Mouse (Mus musculus) heart, embryonic 13.5 days (tissue): ENCODE results near the gene BC004004. TPM values are rescaled to one million over a fixed set of nuclear protein-coding genes. Genes with fewer than 3 reads are reported as not detected.

Experiments used
- ATAC-seq: fragments of 200-750 bp; cut with Nextera tagmentation; 2 replicates; pipeline ENCODE4 v1.8.0; 2017; ENCODE audit warnings: moderate TSS enrichment; ENCODE audit not compliant: insufficient number of reproducible peaks, low FRiP score, low TSS enrichment; ENCODE audit errors: extremely low read depth
- H3K27ac ChIP-seq: fragments of 300-500 bp; sonication (generic); replicated peaks from 2 replicates; pipeline ENCODE4 v1.5.1; 2015; ENCODE audit warnings: moderate library complexity, mild to moderate bottlenecking, inconsistent platforms
- H3K27me3 ChIP-seq: fragments of 300-500 bp; sonication (generic); replicated peaks from 2 replicates; pipeline ENCODE4 v1.6.1; 2015; ENCODE audit warnings: mild to moderate bottlenecking, inconsistent platforms
- H3K36me3 ChIP-seq: fragments of 300-500 bp; sonication (generic); 2 replicates; pipeline ENCODE4 v1.6.1; 2015; ENCODE audit warnings: mild to moderate bottlenecking, inconsistent platforms
- H3K4me1 ChIP-seq: fragments of 300-500 bp; sonication (generic); 2 replicates; pipeline ENCODE4 v1.6.1; 2015; ENCODE audit warnings: inconsistent platforms
- H3K4me2 ChIP-seq: fragments of 300-500 bp; sonication (generic); 2 replicates; pipeline ENCODE4 v1.6.1; 2015; ENCODE audit warnings: inconsistent platforms, mild to moderate bottlenecking, moderate library complexity
- H3K4me3 ChIP-seq: fragments of 300-500 bp; sonication (generic); 2 replicates; pipeline ENCODE4 v1.5.1; 2015; ENCODE audit warnings: moderate library complexity, mild to moderate bottlenecking, inconsistent platforms
- H3K9ac ChIP-seq: fragments of 300-500 bp; sonication (generic); 2 replicates; pipeline ENCODE4 v1.6.1; 2015; ENCODE audit warnings: inconsistent platforms, mild to moderate bottlenecking, moderate library complexity
- H3K9me3 ChIP-seq: fragments of 300-500 bp; sonication (generic); 2 replicates; pipeline ENCODE4 v1.6.1; 2016; ENCODE audit warnings: inconsistent platforms
- WGBS: fragments of 180-500 bp; shearing (Covaris S2); methylation state at CpG from one replicate; pipeline ENCODE4 v1.1.7; 2015; ENCODE audit warnings: mixed read lengths; 5-methylcytosine and 5-hydroxymethylcytosine counted together
- polyA plus RNA-seq: library from polyadenylated mRNA; unstranded; fragments of >200 nt; fragmentation: Nextera tagmentation; extraction: Ambion mirVana; gene quantifications from 2 replicates; pipeline ENCODE4 v1.2.1, GENCODE M21; 2015

Gene BC004004
- 85.0 and 91.9 TPM in 2 replicates for polyA plus RNA-seq

GRCm38 (mm10) chr17:29268682-29269348 is at the start of gene BC004004:
Gene BC004004, plus strand, starts transcription at chr17:29268788.
- ATAC-seq, result peak; percentile 82
- WGBS, result under 1% methylated on average over 52 of the region's 63 CpGs
- H3K4me3 ChIP-seq, result peak within 1 kb of the TSS; percentile 86
- peak within 1 kb of the TSS; percentile 81 for H3K4me2 ChIP-seq
- no peaks in the 10 kb centered on the region for H3K36me3 ChIP-seq
- no peaks in the 10 kb centered on the region for H3K9me3 ChIP-seq
- peaks cover 33% of the 10 kb centered on the region for H3K4me1 ChIP-seq
- H3K27me3 ChIP-seq, result no peaks in the 10 kb centered on the region
- H3K9ac ChIP-seq, result peak within 1 kb of the TSS; percentile 94
- H3K27ac ChIP-seq, result peak within 1 kb of the TSS; percentile 93

DNA sequence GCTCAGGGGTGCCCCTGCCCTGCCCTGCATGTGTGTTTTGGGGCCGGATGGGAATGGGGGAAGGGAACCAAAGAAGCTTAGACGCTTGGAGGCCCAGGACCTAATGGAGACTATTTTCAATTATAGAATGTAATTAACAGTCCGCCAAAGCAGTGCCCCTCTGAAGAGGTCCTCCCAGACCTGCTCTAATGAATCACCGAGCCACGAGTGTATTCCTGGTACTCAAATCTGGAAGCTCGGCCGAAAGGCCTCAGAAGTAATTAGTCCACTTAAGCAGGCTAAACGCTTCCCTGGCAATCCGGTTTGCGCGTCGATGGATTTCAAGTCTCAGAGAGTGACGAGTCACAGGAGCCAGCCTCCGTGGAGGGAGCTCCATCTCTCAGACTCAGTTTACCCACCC is 48.0 kb upstream of the BC004004 start:
- H3K27me3 ChIP-seq, result peaks cover 6% of the 10 kb centered on the region; the same call in 1 of the 2 replicates
- no peak overlapping the region for H3K4me2 ChIP-seq
- no peak overlapping the region for H3K9ac ChIP-seq
- no peaks in the 10 kb centered on the region for H3K9me3 ChIP-seq
- no peak overlapping the region for H3K4me3 ChIP-seq
- no peaks in the 10 kb centered on the region for H3K36me3 ChIP-seq
- H3K4me1 ChIP-seq, result no peaks in the 10 kb centered on the region; the same call in 1 of the 2 replicates
- WGBS, result 62% methylated on average over 14 of the region's 14 CpGs
- no peak overlapping the region for H3K27ac ChIP-seq
- no peak for ATAC-seq

- Histone ChIP-seq H3K9ac (no peak overlapping the region), H3K4me3 (no peak overlapping the region), H3K4me1 (peaks cover 6% of the 10 kb centered on the region), H3K4me2 (no peak overlapping the region), H3K36me3 (no peaks in the 10 kb centered on the region), H3K27ac (no peak overlapping the region), H3K9me3 (no peaks in the 10 kb centered on the region), H3K27me3 (peaks cover 34% of the 10 kb centered on the region)
- WGBS, result 75% methylated on average over 10 of the region's 10 CpGs
- ATAC-seq, result no peak
Observed at GRCm38 (mm10) chr17:29231109-29231508, 37.5 kb upstream of the BC004004 start.

- Histone ChIP-seq H3K9ac (no peak overlapping the region), H3K4me2 (peak overlapping the region; percentile 99), H3K4me3 (no peak overlapping the region), H3K36me3 (no peaks in the 10 kb centered on the region), H3K4me1 (peaks cover 29% of the 10 kb centered on the region), H3K9me3 (no peaks in the 10 kb centered on the region), H3K27ac (peak overlapping the region; percentile 41; the same call in 1 of the 2 replicates), H3K27me3 (peaks cover 80% of the 10 kb centered on the region)
- 29% methylated on average over 7 of the region's 7 CpGs for WGBS
- ATAC-seq, result no peak
Observed at GRCm38 (mm10) chr17:29236111-29236510, 32.5 kb upstream of the BC004004 start.

DNA sequence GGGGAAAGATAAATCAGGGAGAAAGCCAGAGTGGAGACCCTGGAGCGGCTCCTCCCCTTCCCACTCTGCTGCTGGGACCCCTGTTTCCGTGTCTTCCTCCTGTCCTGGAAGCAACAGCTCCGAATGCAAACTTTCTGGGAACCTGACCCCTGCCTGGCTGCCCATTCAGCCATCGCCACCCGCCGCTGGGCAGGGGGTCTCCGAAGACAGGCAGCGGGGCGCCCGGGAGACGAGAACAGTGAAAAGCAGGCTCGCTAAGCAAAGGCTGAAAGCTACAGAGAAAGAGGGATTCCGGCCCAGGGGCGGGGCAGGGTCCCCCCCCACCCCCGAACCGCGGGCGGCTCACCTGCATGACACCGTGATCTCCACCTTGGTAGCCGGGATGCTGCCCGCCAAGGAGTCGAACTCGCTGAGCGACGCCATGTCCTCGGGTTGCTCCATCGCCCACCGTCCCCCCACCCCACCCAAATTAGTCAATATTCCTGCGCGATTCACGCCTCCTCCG is 31.3 kb upstream of the BC004004 start:
- peak overlapping the region; percentile 69 for H3K4me3 ChIP-seq
- peaks cover 37% of the 10 kb centered on the region for H3K4me1 ChIP-seq
- no peaks in the 10 kb centered on the region for H3K9me3 ChIP-seq
- no peak for ATAC-seq
- H3K4me2 ChIP-seq, result peak overlapping the region; percentile 99
- no peaks in the 10 kb centered on the region for H3K36me3 ChIP-seq
- peaks cover 77% of the 10 kb centered on the region for H3K27me3 ChIP-seq
- 2% methylated on average over 32 of the region's 32 CpGs for WGBS
- peak overlapping the region; percentile 41 for H3K27ac ChIP-seq
- peak overlapping the region; percentile 83 for H3K9ac ChIP-seq

GRCm38 (mm10) chr17:29237772-29238420 is 30.7 kb upstream of the BC004004 start, which contains the start of gene Cpne5:
Gene Cpne5, minus strand, starts transcription at chr17:29238167.
- H3K27me3 ChIP-seq, result peaks cover 79% of the 10 kb centered on the region

DNA sequence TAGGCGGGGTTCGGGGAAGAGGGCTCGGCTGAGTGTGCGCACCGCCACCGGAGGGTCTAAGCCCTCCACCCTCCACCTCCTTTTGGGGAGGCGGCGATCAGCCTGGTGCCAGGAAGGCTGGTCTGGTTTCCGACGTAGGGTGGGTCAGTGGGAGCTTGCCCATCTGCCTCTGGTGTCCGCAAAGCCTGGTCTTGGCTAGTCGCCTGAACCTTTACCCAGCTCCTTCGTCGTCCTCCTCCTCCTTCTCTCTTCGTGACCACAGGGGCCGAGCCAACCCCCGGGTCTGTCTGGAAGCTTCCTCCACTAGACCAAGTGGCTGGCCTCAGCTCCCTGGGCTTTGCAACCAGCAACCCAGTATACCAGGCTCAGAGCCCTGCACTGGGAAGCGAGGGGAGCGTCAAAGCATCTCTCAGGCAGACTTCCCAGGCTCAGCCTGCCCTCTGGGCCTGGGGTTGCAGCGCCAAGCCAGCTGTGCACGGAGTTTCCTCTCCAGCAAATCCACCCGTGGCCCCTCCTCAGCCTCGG is 30.1 kb upstream of the BC004004 start:
- Histone ChIP-seq H3K4me2 (peak overlapping the region; percentile 99), H3K36me3 (no peaks in the 10 kb centered on the region)
- 6% methylated on average over 23 of the region's 23 CpGs for WGBS

More at GRCm38 (mm10) chr17:29237772-29238420, 30.7 kb upstream of the BC004004 start, which contains the start of gene Cpne5:
- ATAC-seq, result peak; percentile 15; the same call in 1 of the 2 replicates
- Histone ChIP-seq H3K9ac (peak within 1 kb of the TSS; percentile 83), H3K4me1 (peaks cover 37% of the 10 kb centered on the region), H3K36me3 (no peaks in the 10 kb centered on the region), H3K27ac (peak within 1 kb of the TSS; percentile 41), H3K4me2 (peak within 1 kb of the TSS; percentile 99), H3K9me3 (no peaks in the 10 kb centered on the region), H3K4me3 (peak within 1 kb of the TSS; percentile 69)
- WGBS, result under 1% methylated on average over 39 of the region's 73 CpGs

DNA sequence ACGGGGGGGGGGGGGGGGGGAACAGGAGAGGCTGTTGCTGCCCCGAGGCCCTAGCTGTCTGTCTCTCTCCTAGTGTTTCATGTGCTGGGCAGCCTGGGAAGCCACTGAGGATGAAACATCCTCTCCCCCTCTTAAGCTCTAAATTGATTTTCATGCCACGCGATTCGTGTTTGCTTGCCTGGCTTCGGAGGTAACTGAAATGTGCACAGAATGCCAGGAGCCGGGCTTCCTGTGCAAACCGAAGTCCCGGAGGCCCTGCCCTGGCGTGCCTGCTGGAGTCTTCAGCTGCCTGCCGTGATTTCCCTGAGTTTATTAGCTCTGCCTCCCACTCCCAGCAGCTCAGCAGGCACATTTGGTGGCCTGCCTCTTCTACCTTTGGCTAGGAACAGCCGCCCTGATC is 23.7 kb upstream of the BC004004 start:
- no peak overlapping the region for H3K27ac ChIP-seq
- H3K9me3 ChIP-seq, result no peaks in the 10 kb centered on the region
- WGBS, result 45% methylated on average over 12 of the region's 12 CpGs
- no peak overlapping the region for H3K9ac ChIP-seq
- H3K36me3 ChIP-seq, result peaks cover 8% of the 10 kb centered on the region
- H3K4me3 ChIP-seq, result no peak overlapping the region
- no peak overlapping the region for H3K4me2 ChIP-seq
- no peak for ATAC-seq
- H3K27me3 ChIP-seq, result peaks cover 23% of the 10 kb centered on the region
- peaks cover 61% of the 10 kb centered on the region for H3K4me1 ChIP-seq

More for the DNA sequence above, 30.1 kb upstream of the BC004004 start:
- ATAC-seq, result no peak
- peak overlapping the region; percentile 69 for H3K4me3 ChIP-seq
- peaks cover 37% of the 10 kb centered on the region for H3K4me1 ChIP-seq
- no peaks in the 10 kb centered on the region for H3K9me3 ChIP-seq
- H3K27ac ChIP-seq, result 0 out of 2 replicates have a peak overlapping the region, but pooled peaks have one; percentile 8
- H3K27me3 ChIP-seq, result peaks cover 84% of the 10 kb centered on the region
- H3K9ac ChIP-seq, result peak overlapping the region; percentile 83

DNA sequence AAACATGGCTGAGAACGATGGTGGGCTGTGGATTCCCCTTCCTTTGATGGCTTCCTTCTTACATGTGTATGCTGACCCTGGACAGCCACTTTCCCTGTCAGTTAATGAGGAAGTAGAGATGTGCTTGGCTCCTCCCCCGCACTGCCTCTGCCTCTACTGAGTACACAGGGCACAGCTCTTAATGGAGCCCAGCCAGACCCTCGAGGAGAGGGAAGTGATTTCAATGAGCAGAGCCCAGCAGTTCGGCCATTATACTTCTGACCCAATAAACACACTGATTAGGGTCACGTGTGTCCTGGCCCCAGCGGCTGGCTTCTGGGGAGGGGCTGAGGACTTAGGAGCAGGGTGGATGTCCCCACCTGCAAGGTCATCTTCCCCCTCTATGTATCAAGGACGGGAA is 22.9 kb upstream of the BC004004 start:
- Histone ChIP-seq H3K36me3 (peaks cover 15% of the 10 kb centered on the region), H3K27me3 (peaks cover 15% of the 10 kb centered on the region), H3K4me1 (peaks cover 69% of the 10 kb centered on the region), H3K4me3 (no peak overlapping the region), H3K9ac (no peak overlapping the region), H3K27ac (no peak overlapping the region), H3K9me3 (no peaks in the 10 kb centered on the region), H3K4me2 (no peak overlapping the region)
- ATAC-seq, result no peak
- WGBS, result 52% methylated on average over 7 of the region's 7 CpGs

GRCm38 (mm10) chr17:29246602-29247001 is 22.0 kb upstream of the BC004004 start:
- Histone ChIP-seq H3K4me1 (peaks cover 74% of the 10 kb centered on the region), H3K36me3 (peaks cover 23% of the 10 kb centered on the region), H3K9me3 (no peaks in the 10 kb centered on the region), H3K27ac (no peak overlapping the region), H3K9ac (0 out of 2 replicates have a peak overlapping the region, but pooled peaks have one; percentile 45), H3K4me2 (no peak overlapping the region), H3K4me3 (no peak overlapping the region), H3K27me3 (peaks cover 15% of the 10 kb centered on the region)
- ATAC-seq, result no peak
- 20% methylated on average over 5 of the region's 5 CpGs for WGBS

DNA sequence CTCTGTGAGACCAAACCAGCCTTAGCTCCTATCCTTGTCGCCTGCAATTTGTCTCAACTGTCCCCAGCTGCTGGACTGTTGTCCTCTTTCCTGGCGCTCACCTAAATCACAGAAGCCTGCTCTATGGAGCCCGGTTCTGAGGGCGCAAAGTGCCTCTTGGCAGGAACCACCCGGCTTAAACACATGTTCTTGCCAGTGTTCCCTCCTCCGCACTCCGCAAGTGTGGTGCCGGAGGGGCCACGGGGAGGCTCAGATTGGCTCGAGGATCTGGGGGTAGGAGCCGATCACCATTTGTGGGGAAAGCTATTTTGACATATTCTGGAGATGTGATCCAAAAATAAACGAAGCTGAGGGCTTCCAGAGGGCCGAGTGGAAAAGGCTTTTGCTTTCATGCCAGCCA is 20.7 kb upstream of the BC004004 start:
- H3K4me2 ChIP-seq, result 0 out of 2 replicates have a peak overlapping the region, but pooled peaks have one; percentile 4
- H3K4me3 ChIP-seq, result no peak overlapping the region
- 45% methylated on average over 13 of the region's 13 CpGs for whole genome bisulfite sequencing
- peaks cover 82% of the 10 kb centered on the region for H3K4me1 ChIP-seq
- H3K36me3 ChIP-seq, result peaks cover 25% of the 10 kb centered on the region
- no peak for ATAC-seq
- no peaks in the 10 kb centered on the region for H3K9me3 ChIP-seq
- peak overlapping the region; percentile 69 for H3K9ac ChIP-seq
- peaks cover 10% of the 10 kb centered on the region for H3K27me3 ChIP-seq
- H3K27ac ChIP-seq, result peak overlapping the region; percentile 95
